Mouse (Mus musculus) G1E (cell line): ENCODE results near the gene Paqr9.

Experiments
- CTCF ChIP-seq: IDR thresholded peaks from 2 replicates; pipeline ENCODE4 v1.5.1; 2012; ENCODE audit warnings: low read depth, low read length, inconsistent platforms, mixed read lengths
- POLR2AphosphoS5 ChIP-seq: IDR thresholded peaks from 2 replicates; pipeline ENCODE4 v1.6.1; 2012; ENCODE audit warnings: low read depth, low read length, inconsistent platforms; ENCODE audit not compliant: insufficient replicate concordance

DNA sequence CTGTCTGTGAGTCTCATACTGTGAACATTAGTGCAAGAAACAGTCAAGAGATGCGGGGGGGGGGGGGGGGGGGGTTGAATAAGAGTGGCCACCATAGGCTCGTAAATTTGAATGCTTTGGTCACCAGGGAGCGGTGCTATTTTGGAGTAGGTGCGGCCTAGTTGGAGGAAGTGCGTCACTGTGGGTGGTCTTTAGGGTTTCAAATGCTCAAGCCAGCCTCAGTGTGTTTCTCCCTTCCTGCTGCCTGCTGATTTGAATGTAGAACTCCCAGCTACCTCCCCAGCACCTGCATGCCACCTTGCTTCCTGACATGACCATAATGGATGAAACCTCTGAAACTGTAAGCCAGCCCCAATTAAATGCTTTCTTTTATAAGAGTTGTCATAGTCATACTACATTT is 26.6 kb downstream of the Paqr9 start:
- TF ChIP-seq CTCF (no peak), POLR2AphosphoS5 (no peak)
